Mouse (Mus musculus): Measurements from ENCODE around the gene Ppp1r21. TPM values are rescaled to one million over a fixed set of nuclear protein-coding genes. Genes with fewer than 3 reads are reported as not detected.

Gene Ppp1r21
- polyA plus RNA-seq, 1 experiment from 2014 or later = 12.4 TPM

DNA sequence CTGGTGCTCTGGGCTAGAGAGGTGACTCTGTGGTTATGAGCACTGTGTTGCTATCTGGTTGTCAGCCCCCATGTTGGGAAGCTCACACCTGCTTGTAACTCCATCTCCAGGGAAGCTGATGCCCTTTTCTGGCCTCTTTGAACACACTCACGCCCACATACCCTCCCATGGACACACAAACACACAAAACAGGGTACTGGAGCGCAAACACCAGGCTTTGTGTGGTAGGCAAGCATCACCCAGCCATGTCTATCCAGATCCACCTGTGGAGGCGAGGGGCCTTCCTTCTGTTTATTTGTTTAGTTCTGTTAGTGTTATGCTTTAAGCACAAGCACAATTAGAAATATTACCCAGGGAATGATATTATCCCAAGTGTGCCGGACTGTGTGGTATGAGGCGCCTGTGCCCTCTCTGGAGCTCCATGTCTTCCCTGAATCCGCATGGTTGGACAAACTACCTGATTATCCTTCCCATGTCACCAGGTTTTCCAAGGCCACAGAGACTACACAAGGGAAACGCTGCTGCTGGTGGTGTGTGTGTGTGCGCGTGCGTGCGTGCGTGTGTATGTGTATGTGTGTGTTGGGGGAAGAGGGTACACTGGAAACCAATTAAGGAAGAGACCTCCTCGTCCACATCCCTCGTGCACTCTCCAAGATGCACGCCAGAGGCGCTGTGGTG, 66.8 kb downstream of the Ppp1r21 start:
- Histone ChIP-seq H3K27ac (ENCODE audit: poor library complexity, severe bottlenecking) (peak overlapping the region; percentile 92), H3K9me3 (replicated peaks) (no peaks in the 10 kb centered on the region), H3K4me1 (replicated peaks) (peaks cover 29% of the 10 kb centered on the region), H3K4me3 (peak overlapping the region; percentile 78), H3K36me3 (peaks cover 5% of the 10 kb centered on the region; the same call in 1 of the 2 replicates), H3K27me3 (replicated peaks) (no peaks in the 10 kb centered on the region), H3K9ac (peak overlapping the region; percentile 86), H3K4me2 (peak overlapping the region; percentile 90)
- ATAC-seq (ENCODE audit: insufficient number of reproducible peaks, low FRiP score) = no peak
- 29% methylated on average over 16 of the region's 16 CpGs for WGBS

- under 1% methylated on average over 36 of the region's 41 CpGs for whole genome bisulfite sequencing
- Histone ChIP-seq H3K36me3 (no peaks in the 10 kb centered on the region), H3K4me2 (peak within 1 kb of the TSS; percentile 90), H3K4me3 (peak within 1 kb of the TSS; percentile 78), H3K4me1 (replicated peaks) (peaks cover 29% of the 10 kb centered on the region), H3K27me3 (replicated peaks) (no peaks in the 10 kb centered on the region), H3K27ac (ENCODE audit: poor library complexity, severe bottlenecking) (peak within 1 kb of the TSS; percentile 92), H3K9me3 (replicated peaks) (no peaks in the 10 kb centered on the region), H3K9ac (peak within 1 kb of the TSS; percentile 86)
- peak; percentile 88 for ATAC-seq (ENCODE audit: insufficient number of reproducible peaks, low FRiP score)
Measured at GRCm38 (mm10) chr17:88597222-88598055, 67.5 kb downstream of the Ppp1r21 start, which contains the start of gene Ston1. Gene Ston1, plus strand, starts transcription at chr17:88597684.

DNA sequence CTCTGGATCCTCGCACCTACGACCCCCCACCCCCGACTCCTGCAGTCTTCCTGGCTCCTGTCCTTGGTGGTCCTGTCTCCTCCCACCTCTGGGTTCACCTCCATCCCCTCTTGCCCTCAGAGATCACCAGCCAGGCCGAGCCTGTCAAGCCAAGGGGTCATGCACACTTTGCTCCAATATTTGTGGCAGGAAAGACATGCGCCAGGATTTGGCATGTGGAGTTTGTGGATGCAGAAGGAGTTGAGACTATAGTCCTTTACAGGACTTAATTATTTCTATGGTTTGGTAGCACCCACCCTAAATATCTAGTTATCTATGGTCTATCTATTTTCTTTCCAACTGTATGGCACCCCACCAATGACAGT, 68.1 kb downstream of the Ppp1r21 start:
- peaks cover 29% of the 10 kb centered on the region for H3K4me1 ChIP-seq (replicated peaks)
- H3K27ac ChIP-seq (ENCODE audit: poor library complexity, severe bottlenecking) = peak overlapping the region; percentile 92
- peak overlapping the region; percentile 78 for H3K4me3 ChIP-seq
- H3K36me3 ChIP-seq = no peaks in the 10 kb centered on the region
- peak overlapping the region; percentile 90 for H3K4me2 ChIP-seq
- ATAC-seq (ENCODE audit: insufficient number of reproducible peaks, low FRiP score) = no peak; the same call in 1 of the 2 replicates
- 6% methylated on average over 5 of the region's 5 CpGs for WGBS
- peak overlapping the region; percentile 86 for H3K9ac ChIP-seq
- H3K9me3 ChIP-seq (replicated peaks) = no peaks in the 10 kb centered on the region
- H3K27me3 ChIP-seq (replicated peaks) = no peaks in the 10 kb centered on the region

DNA sequence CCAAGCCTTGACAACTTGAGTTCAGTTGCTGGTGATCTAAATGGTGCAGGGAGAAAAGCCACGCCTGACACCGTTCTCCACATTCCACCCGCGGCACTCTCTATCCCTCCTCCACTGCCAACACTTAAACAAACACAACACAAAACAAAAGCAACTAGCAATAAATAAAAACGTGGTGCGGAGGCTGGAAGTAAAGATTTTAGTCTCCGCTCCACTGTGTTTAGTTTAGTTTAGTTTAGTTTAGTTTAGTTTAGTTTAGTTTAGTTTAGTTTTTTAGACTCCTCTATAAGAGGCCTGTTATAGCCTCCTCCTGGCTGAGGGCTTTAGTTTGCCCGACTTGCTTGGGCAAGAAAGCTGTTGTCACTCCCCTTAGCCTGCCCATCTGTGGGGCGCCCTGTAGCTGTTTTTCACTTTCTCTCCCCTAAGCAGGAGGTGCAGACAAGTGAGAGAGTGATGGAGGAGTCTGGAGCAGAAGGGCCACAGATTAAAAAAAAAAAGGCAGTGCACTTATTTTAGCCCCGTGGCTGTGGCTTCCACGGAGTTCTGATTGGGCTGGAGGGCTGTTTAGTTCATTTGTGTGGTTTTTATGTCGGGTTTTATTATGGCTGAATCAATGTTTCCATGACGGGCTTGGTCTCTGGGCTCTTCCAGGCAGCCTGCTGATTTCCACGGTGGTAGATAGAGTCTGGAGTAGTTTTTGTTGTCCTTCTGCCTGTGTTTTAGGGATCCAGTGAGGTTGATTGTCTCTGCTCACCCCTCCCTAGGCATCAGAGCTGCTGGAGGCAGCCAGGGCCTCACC, 68.9 kb downstream of the Ppp1r21 start:
- peak overlapping the region; percentile 52 for H3K9ac ChIP-seq
- peak overlapping the region; percentile 90 for H3K4me2 ChIP-seq
- no peak for ATAC-seq (ENCODE audit: insufficient number of reproducible peaks, low FRiP score)
- WGBS = 16% methylated on average over 14 of the region's 14 CpGs
- no peaks in the 10 kb centered on the region for H3K27me3 ChIP-seq (replicated peaks)
- H3K4me1 ChIP-seq (replicated peaks) = peaks cover 29% of the 10 kb centered on the region
- peaks cover 5% of the 10 kb centered on the region for H3K36me3 ChIP-seq
- H3K9me3 ChIP-seq (replicated peaks) = no peaks in the 10 kb centered on the region
- peak overlapping the region; percentile 78 for H3K4me3 ChIP-seq
- peak overlapping the region; percentile 73 for H3K27ac ChIP-seq (ENCODE audit: poor library complexity, severe bottlenecking)

DNA sequence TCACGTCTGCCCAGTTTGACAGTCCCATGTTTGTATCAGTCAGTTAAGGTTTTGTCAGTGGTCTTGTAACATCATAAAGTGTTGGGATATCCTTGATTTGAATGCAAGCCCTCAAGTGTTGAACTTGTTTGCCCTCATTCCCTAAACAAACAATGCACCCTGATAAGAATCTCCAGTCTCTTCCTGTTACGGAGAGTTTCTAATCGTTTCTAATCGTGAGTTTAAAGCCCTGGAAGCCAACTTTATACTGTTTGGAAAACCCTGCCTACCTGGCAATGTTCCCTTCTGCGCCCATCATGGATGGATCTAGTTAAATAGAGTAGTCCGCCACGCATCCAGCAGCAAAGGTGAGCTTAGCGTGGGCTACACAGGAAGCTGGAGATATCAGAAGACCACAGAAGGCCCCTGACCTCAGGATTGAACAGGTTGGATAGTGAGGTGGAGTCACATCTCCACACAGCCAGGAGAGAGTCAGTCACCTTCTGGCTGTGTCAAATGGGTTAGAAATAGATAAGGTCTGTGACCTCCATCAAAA, 70.6 kb downstream of the Ppp1r21 start:
- H3K4me2 ChIP-seq = no peak overlapping the region
- ATAC-seq (ENCODE audit: insufficient number of reproducible peaks, low FRiP score) = no peak
- 72% methylated on average over 8 of the region's 8 CpGs for WGBS
- H3K27me3 ChIP-seq (replicated peaks) = no peaks in the 10 kb centered on the region
- no peak overlapping the region for H3K9ac ChIP-seq
- H3K4me3 ChIP-seq = no peak overlapping the region
- H3K9me3 ChIP-seq (replicated peaks) = no peaks in the 10 kb centered on the region
- peaks cover 29% of the 10 kb centered on the region for H3K4me1 ChIP-seq (replicated peaks)
- H3K27ac ChIP-seq (ENCODE audit: poor library complexity, severe bottlenecking) = no peak overlapping the region
- peaks cover 11% of the 10 kb centered on the region for H3K36me3 ChIP-seq

DNA sequence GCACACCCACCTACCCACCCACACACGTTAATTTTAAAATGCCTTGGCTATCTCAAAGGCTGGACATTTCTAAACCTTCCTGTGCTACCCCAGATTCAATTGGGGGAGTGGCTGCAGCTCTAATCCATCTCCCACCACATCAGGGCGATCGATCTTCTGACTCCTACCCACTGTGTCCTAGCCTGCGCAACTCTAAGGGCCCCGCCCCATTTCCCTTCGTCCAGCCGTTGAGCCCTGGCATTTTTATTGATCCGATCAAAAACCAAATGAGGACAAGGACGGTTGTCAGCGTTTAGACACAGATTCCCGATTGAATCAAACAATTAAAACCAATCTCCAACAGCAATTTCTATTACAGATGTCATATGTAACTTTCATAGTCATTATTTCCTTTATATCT, 74.0 kb downstream of the Ppp1r21 start:
- Histone ChIP-seq H3K36me3 (peaks cover 14% of the 10 kb centered on the region), H3K27ac (ENCODE audit: poor library complexity, severe bottlenecking) (no peak overlapping the region), H3K9ac (no peak overlapping the region), H3K4me3 (no peak overlapping the region), H3K27me3 (replicated peaks) (no peaks in the 10 kb centered on the region), H3K4me1 (replicated peaks) (peaks cover 18% of the 10 kb centered on the region), H3K9me3 (replicated peaks) (no peaks in the 10 kb centered on the region), H3K4me2 (no peak overlapping the region)
- ATAC-seq (ENCODE audit: insufficient number of reproducible peaks, low FRiP score) = no peak
- 88% methylated on average over 11 of the region's 11 CpGs for WGBS

- WGBS = 89% methylated on average over 2 of the region's 2 CpGs
- Histone ChIP-seq H3K4me2 (no peak overlapping the region), H3K9ac (no peak overlapping the region), H3K4me1 (replicated peaks) (peaks cover under 1% of the 10 kb centered on the region; the same call in 1 of the 2 replicates), H3K4me3 (no peak overlapping the region), H3K36me3 (peaks cover 24% of the 10 kb centered on the region), H3K9me3 (replicated peaks) (no peaks in the 10 kb centered on the region), H3K27me3 (replicated peaks) (no peaks in the 10 kb centered on the region), H3K27ac (ENCODE audit: poor library complexity, severe bottlenecking) (no peak overlapping the region)
- ATAC-seq (ENCODE audit: insufficient number of reproducible peaks, low FRiP score) = no peak
Measured at GRCm38 (mm10) chr17:88606056-88606455, 76.1 kb downstream of the Ppp1r21 start.

DNA sequence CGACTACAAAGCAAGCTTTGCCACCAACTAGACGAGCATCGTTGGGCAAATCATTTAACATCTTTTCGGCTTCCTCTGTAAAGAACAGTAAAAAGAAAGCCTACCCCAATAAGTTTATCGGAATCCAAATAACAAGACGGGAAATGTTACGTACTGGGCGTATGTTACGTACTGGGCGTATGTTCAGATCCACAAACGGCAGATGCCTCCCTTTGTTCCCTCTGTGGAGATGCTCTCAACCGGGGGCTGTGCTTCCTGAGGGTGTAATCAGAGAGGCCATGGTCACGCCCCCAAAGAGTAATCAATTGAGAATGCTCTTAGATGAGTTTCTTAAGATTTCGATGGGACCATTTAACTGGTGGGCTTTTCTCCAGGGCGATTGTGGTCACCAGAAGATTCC, 79.4 kb downstream of the Ppp1r21 start:
- Histone ChIP-seq H3K27ac (ENCODE audit: poor library complexity, severe bottlenecking) (no peak overlapping the region), H3K9me3 (replicated peaks) (no peaks in the 10 kb centered on the region), H3K4me2 (no peak overlapping the region), H3K4me3 (no peak overlapping the region), H3K9ac (no peak overlapping the region), H3K4me1 (replicated peaks) (peaks cover 13% of the 10 kb centered on the region), H3K27me3 (replicated peaks) (no peaks in the 10 kb centered on the region), H3K36me3 (peaks cover 15% of the 10 kb centered on the region)
- no peak for ATAC-seq (ENCODE audit: insufficient number of reproducible peaks, low FRiP score)
- 81% methylated on average over 15 of the region's 15 CpGs for WGBS

- no peak for ATAC-seq (ENCODE audit: insufficient number of reproducible peaks, low FRiP score)
- no peaks in the 10 kb centered on the region for H3K9me3 ChIP-seq (replicated peaks)
- H3K4me1 ChIP-seq (replicated peaks) = peaks cover 18% of the 10 kb centered on the region
- H3K27me3 ChIP-seq (replicated peaks) = no peaks in the 10 kb centered on the region
- H3K9ac ChIP-seq = no peak overlapping the region
- H3K36me3 ChIP-seq = peaks cover 12% of the 10 kb centered on the region
- 65% methylated on average over 2 of the region's 2 CpGs for WGBS
- H3K27ac ChIP-seq (ENCODE audit: poor library complexity, severe bottlenecking) = no peak overlapping the region
- H3K4me3 ChIP-seq = no peak overlapping the region
- no peak overlapping the region for H3K4me2 ChIP-seq
Measured at GRCm38 (mm10) chr17:88611057-88611456, 81.1 kb downstream of the Ppp1r21 start.

DNA sequence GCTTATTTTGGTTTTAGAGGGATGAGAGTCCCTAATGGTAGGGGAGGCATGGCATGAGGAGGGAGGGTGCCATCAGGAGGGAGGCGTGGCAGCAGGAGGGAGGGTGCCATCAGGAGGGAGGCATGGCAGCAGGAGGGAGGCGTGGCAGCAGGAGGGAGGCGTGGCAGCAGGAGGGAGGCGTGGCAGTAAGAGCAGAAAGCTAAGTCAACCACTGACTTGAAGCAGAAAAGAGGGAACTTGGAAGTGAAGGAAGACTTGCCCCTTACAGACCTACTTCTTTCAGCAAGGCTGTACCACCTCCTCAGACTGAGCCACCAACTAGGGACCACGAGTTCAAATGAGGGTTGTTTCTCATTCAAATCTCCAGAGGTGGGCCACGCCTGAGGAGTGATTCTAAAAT, 83.3 kb downstream of the Ppp1r21 start:
- no peaks in the 10 kb centered on the region for H3K27me3 ChIP-seq (replicated peaks)
- H3K4me2 ChIP-seq = no peak overlapping the region
- no peaks in the 10 kb centered on the region for H3K9me3 ChIP-seq (replicated peaks)
- no peak for ATAC-seq (ENCODE audit: insufficient number of reproducible peaks, low FRiP score)
- H3K36me3 ChIP-seq = peaks cover 16% of the 10 kb centered on the region; the same call in 1 of the 2 replicates
- no peak overlapping the region for H3K27ac ChIP-seq (ENCODE audit: poor library complexity, severe bottlenecking)
- peaks cover 18% of the 10 kb centered on the region for H3K4me1 ChIP-seq (replicated peaks)
- H3K9ac ChIP-seq = no peak overlapping the region
- 76% methylated on average over 6 of the region's 6 CpGs for WGBS
- no peak overlapping the region for H3K4me3 ChIP-seq
